Mouse (Mus musculus) liver, embryonic 15.5 days (tissue): ENCODE results near the gene Sh3kbp1. TPM values are rescaled to one million over a fixed set of nuclear protein-coding genes. Genes with fewer than 3 reads are reported as not detected.

Source experiments
- ATAC-seq: fragments of 200-750 bp; cut with Nextera tagmentation; 2 replicates; pipeline ENCODE4 v1.8.0; 2017; ENCODE audit warnings: moderate number of reproducible peaks, mild to moderate bottlenecking, moderate library complexity; ENCODE audit not compliant: insufficient read depth
- H3K27ac ChIP-seq: fragments of 300-500 bp; sonication (generic); replicated peaks from 2 replicates; pipeline ENCODE4 v1.5.1; 2015; ENCODE audit warnings: mild to moderate bottlenecking, inconsistent platforms
- H3K27me3 ChIP-seq: fragments of 300-500 bp; sonication (generic); 2 replicates; pipeline ENCODE4 v1.6.1; 2015; ENCODE audit warnings: mild to moderate bottlenecking, inconsistent platforms
- H3K36me3 ChIP-seq: fragments of 300-500 bp; sonication (generic); replicated peaks from 2 replicates; pipeline ENCODE4 v1.6.1; 2015; ENCODE audit warnings: moderate library complexity, mild to moderate bottlenecking, inconsistent platforms
- H3K4me1 ChIP-seq: fragments of 300-500 bp; sonication (generic); replicated peaks from 2 replicates; pipeline ENCODE4 v1.6.1; 2015; ENCODE audit warnings: inconsistent platforms
- H3K4me2 ChIP-seq: fragments of 300-500 bp; sonication (generic); 2 replicates; pipeline ENCODE4 v1.6.1; 2015; ENCODE audit warnings: moderate library complexity, mild to moderate bottlenecking, inconsistent platforms
- H3K4me3 ChIP-seq: fragments of 300-500 bp; sonication (generic); replicated peaks from 2 replicates; pipeline ENCODE4 v1.5.1; 2015; ENCODE audit warnings: mild to moderate bottlenecking, inconsistent platforms
- H3K9ac ChIP-seq: fragments of 300-500 bp; sonication (generic); 2 replicates; pipeline ENCODE4 v1.6.1; 2015; ENCODE audit warnings: moderate library complexity, mild to moderate bottlenecking, inconsistent platforms
- H3K9me3 ChIP-seq: fragments of 300-500 bp; sonication (generic); replicated peaks from 2 replicates; pipeline ENCODE4 v1.6.1; 2016; ENCODE audit warnings: inconsistent platforms
- WGBS: fragments of 180-500 bp; shearing (Covaris S2); methylation state at CpG from one replicate; pipeline ENCODE4 v1.1.7; 2015; ENCODE audit warnings: mixed read lengths; ENCODE audit not compliant: insufficient replicate concordance; 5-methylcytosine and 5-hydroxymethylcytosine counted together
- polyA plus RNA-seq: library from polyadenylated mRNA; unstranded; fragments of >200 nt; fragmentation: Nextera tagmentation; extraction: Ambion mirVana; gene quantifications from 2 replicates; pipeline ENCODE4 v1.2.1, GENCODE M21; 2015

Sh3kbp1 gene
- polyA plus RNA-seq, 1 experiment from 2014 or later = 13.4 TPM

GRCm38 (mm10) chrX:159778787-159779186 is 151.7 kb downstream of the Sh3kbp1 start:
- H3K36me3 ChIP-seq = no peaks in the 10 kb centered on the region
- no peak overlapping the region for H3K4me2 ChIP-seq
- no peak overlapping the region for H3K27ac ChIP-seq
- no peaks in the 10 kb centered on the region for H3K27me3 ChIP-seq
- no peak overlapping the region for H3K9ac ChIP-seq
- H3K9me3 ChIP-seq = no peaks in the 10 kb centered on the region
- no peak for ATAC-seq
- no peaks in the 10 kb centered on the region for H3K4me1 ChIP-seq
- H3K4me3 ChIP-seq = no peak overlapping the region
- 50% methylated on average over 1 of the region's 1 CpGs for WGBS

- H3K9me3 ChIP-seq = no peaks in the 10 kb centered on the region
- no peaks in the 10 kb centered on the region for H3K36me3 ChIP-seq
- H3K4me2 ChIP-seq = no peak overlapping the region
- no peak overlapping the region for H3K9ac ChIP-seq
- no peak overlapping the region for H3K27ac ChIP-seq
- ATAC-seq = no peak
- 59% methylated on average over 3 of the region's 3 CpGs for WGBS
- H3K4me3 ChIP-seq = no peak overlapping the region
- H3K4me1 ChIP-seq = no peaks in the 10 kb centered on the region
- no peaks in the 10 kb centered on the region for H3K27me3 ChIP-seq
Observed at GRCm38 (mm10) chrX:159790516-159790915, 163.4 kb downstream of the Sh3kbp1 start.

- Histone ChIP-seq H3K4me3 (no peak overlapping the region), H3K27ac (no peak overlapping the region), H3K36me3 (no peaks in the 10 kb centered on the region), H3K27me3 (no peaks in the 10 kb centered on the region), H3K4me1 (no peaks in the 10 kb centered on the region), H3K9me3 (no peaks in the 10 kb centered on the region), H3K9ac (no peak overlapping the region), H3K4me2 (no peak overlapping the region)
- ATAC-seq = no peak
- 45% methylated on average over 2 of the region's 2 CpGs for WGBS
Observed at GRCm38 (mm10) chrX:159795603-159796002, 168.5 kb downstream of the Sh3kbp1 start.

GRCm38 (mm10) chrX:159804371-159804770 is 177.3 kb downstream of the Sh3kbp1 start:
- H3K36me3 ChIP-seq = no peaks in the 10 kb centered on the region
- no peak overlapping the region for H3K4me2 ChIP-seq
- no peak for ATAC-seq
- H3K27ac ChIP-seq = no peak overlapping the region
- no peaks in the 10 kb centered on the region for H3K27me3 ChIP-seq
- no peaks in the 10 kb centered on the region for H3K4me1 ChIP-seq
- no peaks in the 10 kb centered on the region for H3K9me3 ChIP-seq
- H3K4me3 ChIP-seq = no peak overlapping the region
- H3K9ac ChIP-seq = no peak overlapping the region
- WGBS = 47% methylated on average over 1 of the region's 1 CpGs

GRCm38 (mm10) chrX:159809510-159809909 is 182.4 kb downstream of the Sh3kbp1 start:
- 73% methylated on average over 6 of the region's 6 CpGs for WGBS

GRCm38 (mm10) chrX:159810469-159810868 is 183.4 kb downstream of the Sh3kbp1 start:
- ATAC-seq = no peak
- H3K4me3 ChIP-seq = no peak overlapping the region
- no peaks in the 10 kb centered on the region for H3K9me3 ChIP-seq
- H3K4me2 ChIP-seq = no peak overlapping the region
- H3K27me3 ChIP-seq = 0 out of 2 replicates have a peak, but pooled peaks cover 3% of the 10 kb centered on the region
- WGBS = 37% methylated on average over 3 of the region's 3 CpGs
- no peaks in the 10 kb centered on the region for H3K36me3 ChIP-seq
- no peaks in the 10 kb centered on the region for H3K4me1 ChIP-seq
- H3K9ac ChIP-seq = no peak overlapping the region
- no peak overlapping the region for H3K27ac ChIP-seq

More at GRCm38 (mm10) chrX:159809510-159809909, 182.4 kb downstream of the Sh3kbp1 start:
- no peak overlapping the region for H3K4me2 ChIP-seq
- no peaks in the 10 kb centered on the region for H3K36me3 ChIP-seq
- no peaks in the 10 kb centered on the region for H3K4me1 ChIP-seq
- H3K27me3 ChIP-seq = 0 out of 2 replicates have a peak, but pooled peaks cover 3% of the 10 kb centered on the region
- ATAC-seq = no peak
- H3K4me3 ChIP-seq = no peak overlapping the region
- no peaks in the 10 kb centered on the region for H3K9me3 ChIP-seq
- H3K9ac ChIP-seq = no peak overlapping the region
- no peak overlapping the region for H3K27ac ChIP-seq

GRCm38 (mm10) chrX:159817508-159817907 is 190.4 kb downstream of the Sh3kbp1 start:
- Histone ChIP-seq H3K9ac (no peak overlapping the region), H3K4me3 (no peak overlapping the region), H3K9me3 (no peaks in the 10 kb centered on the region), H3K36me3 (no peaks in the 10 kb centered on the region), H3K4me2 (no peak overlapping the region), H3K4me1 (no peaks in the 10 kb centered on the region), H3K27ac (no peak overlapping the region), H3K27me3 (no peaks in the 10 kb centered on the region; the same call in 1 of the 2 replicates)
- WGBS = 66% methylated on average over 2 of the region's 2 CpGs
- ATAC-seq = no peak

GRCm38 (mm10) chrX:159828135-159828534 is 201.1 kb downstream of the Sh3kbp1 start:
- Histone ChIP-seq H3K27me3 (no peaks in the 10 kb centered on the region), H3K36me3 (no peaks in the 10 kb centered on the region), H3K9ac (no peak overlapping the region), H3K4me2 (no peak overlapping the region), H3K4me1 (no peaks in the 10 kb centered on the region), H3K27ac (no peak overlapping the region), H3K9me3 (no peaks in the 10 kb centered on the region), H3K4me3 (no peak overlapping the region)
- WGBS = 71% methylated on average over 5 of the region's 5 CpGs
- no peak for ATAC-seq

GRCm38 (mm10) chrX:159829192-159829852 is 202.2 kb downstream of the Sh3kbp1 start:
- WGBS = 63% methylated on average over 6 of the region's 6 CpGs
- H3K27ac ChIP-seq = no peak overlapping the region
- H3K4me3 ChIP-seq = no peak overlapping the region
- H3K36me3 ChIP-seq = no peaks in the 10 kb centered on the region
- no peaks in the 10 kb centered on the region for H3K9me3 ChIP-seq
- H3K9ac ChIP-seq = no peak overlapping the region
- no peaks in the 10 kb centered on the region for H3K27me3 ChIP-seq
- no peaks in the 10 kb centered on the region for H3K4me1 ChIP-seq
- ATAC-seq = no peak
- H3K4me2 ChIP-seq = no peak overlapping the region

- H3K36me3 ChIP-seq = no peaks in the 10 kb centered on the region
- H3K4me2 ChIP-seq = no peak overlapping the region
- H3K9me3 ChIP-seq = no peaks in the 10 kb centered on the region
- no peak overlapping the region for H3K9ac ChIP-seq
- ATAC-seq = no peak
- H3K27ac ChIP-seq = no peak overlapping the region
- WGBS = 42% methylated on average over 2 of the region's 2 CpGs
- H3K4me3 ChIP-seq = no peak overlapping the region
- no peaks in the 10 kb centered on the region; the same call in 1 of the 2 replicates for H3K27me3 ChIP-seq
- no peaks in the 10 kb centered on the region for H3K4me1 ChIP-seq
Observed at GRCm38 (mm10) chrX:159831176-159831575, 204.1 kb downstream of the Sh3kbp1 start.

GRCm38 (mm10) chrX:159835239-159835638 is 208.2 kb downstream of the Sh3kbp1 start:
- Histone ChIP-seq H3K4me2 (no peak overlapping the region), H3K9me3 (no peaks in the 10 kb centered on the region), H3K4me1 (0 out of 2 replicates have a peak, but pooled peaks cover 6% of the 10 kb centered on the region), H3K9ac (no peak overlapping the region), H3K36me3 (no peaks in the 10 kb centered on the region), H3K4me3 (no peak overlapping the region), H3K27me3 (no peaks in the 10 kb centered on the region; the same call in 1 of the 2 replicates), H3K27ac (no peak overlapping the region)
- WGBS = 72% methylated on average over 4 of the region's 4 CpGs
- no peak for ATAC-seq

- ATAC-seq = peak; percentile 52
- no peak overlapping the region for H3K9ac ChIP-seq
- H3K9me3 ChIP-seq = no peaks in the 10 kb centered on the region
- 30% methylated on average over 1 of the region's 1 CpGs for WGBS
- no peak overlapping the region for H3K4me3 ChIP-seq
- H3K4me2 ChIP-seq = no peak overlapping the region
- H3K36me3 ChIP-seq = no peaks in the 10 kb centered on the region
- H3K4me1 ChIP-seq = 0 out of 2 replicates have a peak, but pooled peaks cover 6% of the 10 kb centered on the region
- H3K27ac ChIP-seq = no peak overlapping the region
- H3K27me3 ChIP-seq = no peaks in the 10 kb centered on the region; the same call in 1 of the 2 replicates
Observed at GRCm38 (mm10) chrX:159837379-159837778, 210.3 kb downstream of the Sh3kbp1 start.
